ENCODE assay signal across 28 mouse cellular contexts in the genomic region with DNA sequence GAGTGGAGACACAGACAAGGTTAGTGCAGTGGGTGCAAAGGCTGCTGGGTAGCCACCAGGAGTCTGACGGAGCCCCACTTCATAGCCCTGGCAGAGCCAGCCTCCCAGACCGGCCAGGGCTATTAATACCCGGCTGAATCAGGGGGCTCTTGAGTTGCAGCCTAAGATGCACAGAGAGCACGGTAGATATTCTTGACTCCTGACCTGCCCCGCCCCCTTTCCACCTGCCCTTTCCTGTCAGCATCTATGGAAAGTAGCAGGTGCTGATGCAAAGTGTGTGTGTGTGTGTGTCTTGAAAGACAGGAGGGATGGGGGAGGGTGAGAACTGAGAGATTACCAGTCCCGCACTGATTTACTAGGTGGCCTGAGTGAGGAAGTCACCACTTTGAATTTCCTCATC. TPM values are rescaled to one million over a fixed set of nuclear protein-coding genes. Genes with fewer than 3 reads are reported as not detected.
A peak's percentile ranks its signal among the peaks of the same experiment; 100 is the strongest.
DNase-seq lines count a peak whose midpoint lies in the region; ATAC-seq and TF ChIP-seq lines count a peak whose summit lies in the region.
"Had no signal": no experiment of that assay in that cellular context is flagged by ENCODE, and none has a peak within 500 bp of the region (broad histone marks: within the 10 kb centered on the region; RNA-seq: fewer than 3 reads in every experiment).

No protein-coding gene starts in this region.

- TF ChIP-seq POLR2A in CH12.LX (IDR thresholded peaks at IDR 0.05; ENCODE audit: low read depth, low read length), result no peak

- no peak overlapping the region for H3K9ac ChIP-seq in heart, postnatal 0 days (replicated peaks; ENCODE audit: low read depth, low read length)
- H3K9ac ChIP-seq in CH12.LX (ENCODE audit: insufficient read depth, low read depth), result no peak overlapping the region
- H3K9ac ChIP-seq: liver, embryonic 14.5 days; lung, embryonic 14.5 days; midbrain, embryonic 15.5 days had no signal

- no peak for TF ChIP-seq CTCF in heart, postnatal 0 days (IDR thresholded peaks at IDR 0.05; ENCODE audit: low read depth)
- TF ChIP-seq CTCF in CH12.LX (conservative IDR thresholded peaks at IDR 0.05 in 1 of 2, IDR thresholded peaks at IDR 0.05 in 1 of 2; ENCODE audit: low read depth in 2 of 2, low read length in 2 of 2), result no peak

- DNase-seq in gastrocnemius, adult 18-20 months (ENCODE audit: low spot score), result peak; percentile 76
- no peak for DNase-seq in gastrocnemius, postnatal 10 days
- no peak for DNase-seq in heart, postnatal 0 days (ENCODE audit: low spot score)
- no peak for DNase-seq in heart, postnatal 36 days
- DNase-seq in CH12.LX (ENCODE audit: extremely low read depth), result peak; percentile 33
- peak; percentile 6 for DNase-seq in splenic B cell, adult 2 months (ENCODE audit: low read depth, low spot score)
- DNase-seq in forebrain, embryonic 10.5 days (ENCODE audit: extremely low spot score, low spot score), result no peak
- DNase-seq: adrenal gland, postnatal 25 days; cerebellum, adult 11-12 months; cerebellum, adult 9-11 months; kidney, adult 18-20 months; kidney, postnatal 36 days; liver; lung, embryonic 14.5 days; lung, postnatal 14 days; right cerebral cortex, postnatal 25 days; spleen, adult 18-20 months; thymus, adult 18-20 months; thymus, postnatal 25 days had no signal

- no peaks in the 10 kb centered on the region for H3K36me3 ChIP-seq in heart, postnatal 0 days (replicated peaks; ENCODE audit: control insufficient read depth, insufficient read depth, low read length)
- H3K36me3 ChIP-seq in CH12.LX (replicated peaks in 1 of 2; ENCODE audit: control insufficient read depth in 1 of 2, insufficient read depth in 1 of 2, low read length in 1 of 2), result no peaks in the 10 kb centered on the region
- no peaks in the 10 kb centered on the region for H3K36me3 ChIP-seq in splenic B cell, adult 2 months (ENCODE audit: control insufficient read depth, insufficient read depth, low read length, poor library complexity, severe bottlenecking)
- no peaks in the 10 kb centered on the region for H3K36me3 ChIP-seq in forebrain, embryonic 10.5 days (replicated peaks)
- H3K36me3 ChIP-seq: midbrain, embryonic 10.5 days; midbrain, embryonic 15.5 days had no signal

- peaks cover 28% of the 10 kb centered on the region for H3K27me3 ChIP-seq in heart, postnatal 0 days (ENCODE audit: control insufficient read depth, insufficient read depth, low read length)
- peaks cover 92% of the 10 kb centered on the region for H3K27me3 ChIP-seq in CH12.LX (replicated peaks)
- no peaks in the 10 kb centered on the region for H3K27me3 ChIP-seq in splenic B cell, adult 2 months (ENCODE audit: control insufficient read depth, insufficient read depth, low read length, poor library complexity, severe bottlenecking)
- H3K27me3 ChIP-seq in forebrain, embryonic 10.5 days (ENCODE audit: poor library complexity, severe bottlenecking), result peaks cover 39% of the 10 kb centered on the region

- in situ Hi-C loops in CH12.LX (cut with MboI; ENCODE audit: low pct_ligation_motif_present, low pct_unique_long_range_greater_than_20kb, low sequenced_read_pairs), result no loop called here

- H3K27ac ChIP-seq in heart, postnatal 0 days (ENCODE audit: low read depth), result no peak overlapping the region
- H3K27ac ChIP-seq in CH12.LX (ENCODE audit: insufficient read depth, low read depth), result no peak overlapping the region
- no peak overlapping the region for H3K27ac ChIP-seq in forebrain, embryonic 10.5 days
- H3K27ac ChIP-seq: layer of hippocampus, adult 2 months; left cerebral cortex, adult 2 months; liver, embryonic 14.5 days; midbrain, embryonic 10.5 days; midbrain, embryonic 15.5 days; stomach, postnatal 0 days had no signal

- TF ChIP-seq RAD21 in CH12.LX (IDR thresholded peaks at IDR 0.05; ENCODE audit: low read depth, low read length), result no peak

- intact Hi-C loops in heart, postnatal 36 days (cut with DNase I), result no loop called here

- no peak for TF ChIP-seq EP300 in heart, postnatal 0 days (IDR thresholded peaks at IDR 0.05; ENCODE audit: low read depth)
- TF ChIP-seq EP300 in CH12.LX (IDR thresholded peaks at IDR 0.05; ENCODE audit: low read length), result peak; percentile 8; the same call in 1 of the 2 replicates

- H3K79me2 ChIP-seq in CH12.LX (replicated peaks; ENCODE audit: control insufficient read depth, extremely low read depth, insufficient read depth, poor library complexity, severe bottlenecking), result no peaks in the 10 kb centered on the region

- H3K4me1 ChIP-seq in heart, postnatal 0 days (ENCODE audit: control insufficient read depth, insufficient read depth), result 0 out of 2 replicates have a peak, but pooled peaks cover 4% of the 10 kb centered on the region
- H3K4me1 ChIP-seq in CH12.LX (ENCODE audit: control insufficient read depth in 1 of 2, insufficient read depth in 2 of 2), result peaks cover 12 to 14% of the 10 kb centered on the region in 2 experiments
- peaks cover 5% of the 10 kb centered on the region; the same call in 1 of the 2 replicates for H3K4me1 ChIP-seq in forebrain, embryonic 10.5 days

- no peak overlapping the region for H3K4me3 ChIP-seq in heart, postnatal 0 days (ENCODE audit: low read depth, low read length)
- H3K4me3 ChIP-seq in CH12.LX (replicated peaks in 1 of 3; ENCODE audit: low read depth in 2 of 3, low read length in 2 of 3, poor library complexity in 1 of 3), result no peak overlapping the region
- no peak overlapping the region for H3K4me3 ChIP-seq in forebrain, embryonic 10.5 days
- H3K4me3 ChIP-seq: layer of hippocampus, adult 2 months; left cerebral cortex, adult 2 months; midbrain, embryonic 10.5 days; midbrain, embryonic 15.5 days had no signal

- dilution Hi-C loops in CH12.LX (cut with MboI; ENCODE audit: extremely low pct_ligation_motif_present, extremely low pct_unique_long_range_greater_than_20kb, low sequenced_read_pairs), result no loop called here

- ATAC-seq in heart, postnatal 0 days (ENCODE audit: insufficient read depth, low read depth), result peak; percentile 39; the same call in 1 of the 2 replicates
- ATAC-seq: forebrain, embryonic 14.5 days; hindbrain, embryonic 16.5 days; midbrain, embryonic 15.5 days had no signal

- WGBS in heart, postnatal 0 days, result 33% methylated on average over 6 of the region's 6 CpGs
- 80% methylated on average over 6 of the region's 6 CpGs for WGBS in forebrain, embryonic 10.5 days

- H3K4me2 ChIP-seq in heart, postnatal 0 days (ENCODE audit: low read depth, low read length), result no peak overlapping the region
- H3K4me2 ChIP-seq in CH12.LX (ENCODE audit: insufficient read depth, low read depth, poor library complexity, severe bottlenecking), result peak overlapping the region; percentile 11; the same call in 1 of the 2 replicates
- H3K4me2 ChIP-seq: lung, embryonic 14.5 days; midbrain, embryonic 15.5 days had no signal

- no peaks in the 10 kb centered on the region for H3K9me3 ChIP-seq in heart, postnatal 0 days (replicated peaks; ENCODE audit: control insufficient read depth, low read length)
- no peaks in the 10 kb centered on the region for H3K9me3 ChIP-seq in CH12.LX (replicated peaks; ENCODE audit: low read length)
- no peaks in the 10 kb centered on the region for H3K9me3 ChIP-seq in forebrain, embryonic 10.5 days
- H3K9me3 ChIP-seq: midbrain, embryonic 10.5 days; midbrain, embryonic 15.5 days had no signal

TF ChIP-seq in CH12.LX, 34 proteins besides CTCF, POLR2A, EP300 and RAD21:
- TF ChIP-seq CHD2 (IDR thresholded peaks at IDR 0.05; ENCODE audit: low read length) (peak; percentile 69), ZKSCAN1 (IDR thresholded peaks at IDR 0.05; ENCODE audit: borderline replicate concordance, low read depth, low read length) (no peak), BHLHE40 (IDR thresholded peaks at IDR 0.05; ENCODE audit: low read depth, low read length) (0 out of 2 replicates have a peak, but pooled peaks have one; percentile 39), TBP (conservative IDR thresholded peaks at IDR 0.05; ENCODE audit: low read depth, low read length) (no peak), USF2 (conservative IDR thresholded peaks at IDR 0.05; ENCODE audit: low read depth, low read length) (no peak), MAX (IDR thresholded peaks at IDR 0.05; ENCODE audit: low read length) (no peak), TCF12 (IDR thresholded peaks at IDR 0.05; ENCODE audit: low read depth, low read length) (peak; percentile 37; the same call in 1 of the 2 replicates), ZNF384 (IDR thresholded peaks at IDR 0.05; ENCODE audit: low read depth, low read length) (no peak), IRF4 (IDR thresholded peaks at IDR 0.05; ENCODE audit: low read depth, low read length) (0 out of 2 replicates have a peak, but pooled peaks have one; percentile 12)

RNA-seq across cellular contexts. Expression of a gene that starts 8.3 kb away (rescaled TPM):
- 10 to 100 TPM; 22.3 to 31.2 TPM for total RNA-seq in gastrocnemius, adult 18-20 months (2021)
- total RNA-seq in gastrocnemius, postnatal 10 days (2021), result 10 to 100 TPM; 19.5 to 23.9 TPM
- total RNA-seq in heart, postnatal 0 days (2014; rRNA removed; ENCODE audit: low replicate concordance), result 0.73 TPM in 1 of 2 replicates, not detected in the other
- 0.12 and 0.29 TPM in 2 replicates for polyA plus RNA-seq in heart, postnatal 0 days (2015; fragmentation: Nextera tagmentation; extraction: Ambion mirVana)
- total RNA-seq in heart, postnatal 36 days (2021), result 1 to 10 TPM; 5.6 to 5.7 TPM
- total RNA-seq in CH12.LX (2012; rRNA removed), result 1.3 and 3.8 TPM in 2 replicates
- not detected in 2 replicates for total RNA-seq in CH12.LX (2014; rRNA removed)
- polyA plus RNA-seq in CH12.LX (2012; ENCODE audit: insufficient read length, low read depth), result 0.50 and 0.53 TPM in 2 replicates
- polyA plus RNA-seq in forebrain, embryonic 10.5 days (2016; fragmentation: Nextera tagmentation; extraction: Ambion mirVana), result 0.86 and 1.3 TPM in 2 replicates
- polyA plus RNA-seq: heart, embryonic 14.5 days had no signal

Comparison
In these comparisons a context has a peak if more than half of its experiments do, and no peak if none do; other contexts are left out.
1. DNase-seq: peak in gastrocnemius, adult 18-20 months (single experiment), CH12.LX (single experiment) and splenic B cell, adult 2 months (single experiment); none in gastrocnemius, postnatal 10 days (single experiment), heart, postnatal 0 days (single experiment), heart, postnatal 36 days (0 of 2) and forebrain, embryonic 10.5 days (single experiment).